Mouse (Mus musculus) kidney, adult 2 months (tissue): Measurements from ENCODE around the gene Tcf3.

Experiments used
- CTCF ChIP-seq: fragments of 200-500 bp; conservative IDR thresholded peaks from 2 replicates; pipeline ENCODE4 v1.5.1; 2011; ENCODE audit warnings: low read depth, mild to moderate bottlenecking, control low read depth, low read length, moderate library complexity, mixed read lengths; ENCODE audit not compliant: insufficient read depth, insufficient read length
- POLR2A ChIP-seq: fragments of 200-500 bp; IDR thresholded peaks from one replicate; pipeline ENCODE4 v1.6.1; 2011; ENCODE audit warnings: low read depth, low read length, control low read depth

DNA sequence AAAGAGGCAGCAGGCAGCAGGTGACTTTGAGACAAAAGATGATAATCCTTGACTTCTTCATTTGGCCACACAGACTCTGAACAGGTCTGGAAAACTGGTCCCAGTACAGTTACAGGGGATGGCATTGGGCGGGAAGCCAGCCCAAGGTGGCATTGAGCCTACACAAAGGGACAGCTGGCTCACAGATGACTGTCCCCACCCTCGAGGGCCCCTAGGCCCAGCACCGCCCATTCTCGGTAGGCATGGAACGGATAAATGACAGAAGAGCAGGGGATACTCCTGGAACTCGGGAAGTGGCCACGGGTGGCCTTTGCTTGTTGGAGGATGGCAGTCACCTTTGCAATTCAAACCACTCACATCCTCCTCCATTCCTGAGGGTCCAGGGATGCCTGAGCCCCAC is 48.1 kb downstream of the Tcf3 start:
- no peak for TF ChIP-seq CTCF
- no peak for TF ChIP-seq POLR2A
